Mouse (Mus musculus): ENCODE data around the gene Acin1.

DNA sequence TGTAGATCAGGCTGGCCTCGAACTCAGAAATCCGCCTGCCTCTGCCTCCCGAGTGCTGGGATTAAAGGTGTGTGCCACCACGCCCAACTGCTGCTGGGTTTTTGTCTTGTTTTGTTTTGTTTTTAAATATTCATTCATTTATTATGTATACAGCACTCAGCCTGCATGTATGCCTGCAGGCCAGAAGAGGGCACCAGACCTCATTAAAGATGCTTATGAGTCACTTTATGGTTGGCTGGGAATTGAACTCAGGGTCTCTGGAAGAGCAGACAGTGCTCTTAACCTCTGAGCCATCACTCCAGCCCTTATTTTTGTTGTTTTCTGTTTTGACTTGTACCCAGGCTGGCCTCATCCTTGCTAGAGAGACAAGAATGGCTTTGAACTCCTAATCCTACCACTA is 76.8 kb downstream of the Acin1 start:
- TF ChIP-seq POLR2A (IDR thresholded peaks at IDR 0.05; ENCODE audit: control insufficient read depth, extremely low read depth, insufficient read depth, low read length, poor library complexity) (no peak), CTCF (IDR thresholded peaks at IDR 0.05; ENCODE audit: borderline replicate concordance, control insufficient read depth, extremely low read depth, insufficient read depth, low read length, poor library complexity) (no peak)
